ENCODE assay signal across 7 mouse cellular contexts in genomic region chr9:13587085-13587933, GRCm38 (mm10).
A peak's percentile ranks its signal among the peaks of the same experiment; 100 is the strongest.
DNase-seq lines count a peak whose midpoint lies in the region; ATAC-seq and TF ChIP-seq lines count a peak whose summit lies in the region.

No protein-coding gene starts in this region.

- no peaks in the 10 kb centered on the region for H3K27me3 ChIP-seq in thymus, adult 2 months (ENCODE audit: control insufficient read depth, insufficient read depth, low read length)

- peak; percentile 18 for DNase-seq in urinary bladder, postnatal 14 days (ENCODE audit: low spot score)
- DNase-seq in urinary bladder, adult 2 months (ENCODE audit: low spot score), result no peak
- peak; percentile 32 for DNase-seq in kidney, postnatal 14 days
- DNase-seq in urinary bladder, postnatal 25 days (ENCODE audit: low spot score), result no peak
- no peak for DNase-seq in thymus, adult 2 months

- TF ChIP-seq POLR2A in thymus, adult 2 months (IDR thresholded peaks at IDR 0.05; ENCODE audit: control insufficient read depth, extremely low read depth, insufficient read depth, low read length, poor library complexity), result no peak

- peak overlapping the region; percentile 78 for H3K27ac ChIP-seq in macrophage
- no peak overlapping the region for H3K27ac ChIP-seq in thymus, adult 2 months (ENCODE audit: control insufficient read depth, insufficient read depth, low read length)

- no peaks in the 10 kb centered on the region for H3K36me3 ChIP-seq in macrophage (ENCODE audit: inconsistent target)
- no peaks in the 10 kb centered on the region for H3K36me3 ChIP-seq in thymus, adult 2 months (ENCODE audit: control insufficient read depth, insufficient read depth, low read length)

- no peak for TF ChIP-seq CTCF in thymus, adult 2 months (IDR thresholded peaks at IDR 0.05; ENCODE audit: borderline replicate concordance, control insufficient read depth, extremely low read depth, insufficient read depth, low read length, poor library complexity)

- H3K4me3 ChIP-seq in macrophage (ENCODE audit: inconsistent target), result no peak overlapping the region
- no peak overlapping the region for H3K4me3 ChIP-seq in thymus, adult 2 months (ENCODE audit: control insufficient read depth, insufficient read depth, low read length)

- 23% methylated on average over 9 of the region's 9 CpGs for WGBS in macrophage (ENCODE audit: missing documents)
- WGBS in thymus, adult 2 months, result 47% methylated on average over 9 of the region's 9 CpGs

- ATAC-seq in granulocyte monocyte progenitor cell, adult 5-6 weeks (replicated peaks; ENCODE audit: poor library complexity, severe bottlenecking), result peak; percentile 97

- H3K79me2 ChIP-seq in macrophage (ENCODE audit: inconsistent target), result no peaks in the 10 kb centered on the region

- H3K4me1 ChIP-seq in thymus, adult 2 months (replicated peaks; ENCODE audit: control insufficient read depth, insufficient read depth, low read length), result no peaks in the 10 kb centered on the region

Comparison
In these comparisons a context has a peak if more than half of its experiments do, and no peak if none do; other contexts are left out.
1. DNase-seq: peak in urinary bladder, postnatal 14 days (single experiment) and kidney, postnatal 14 days (single experiment); none in urinary bladder, adult 2 months (single experiment), urinary bladder, postnatal 25 days (single experiment) and thymus, adult 2 months (single experiment).